Mouse (Mus musculus) hindbrain, embryonic 12.5 days (tissue): ENCODE data around the gene Gm29133. TPM values are rescaled to one million over a fixed set of nuclear protein-coding genes. Genes with fewer than 3 reads are reported as not detected.

ENCODE experiments used
- ATAC-seq: fragments of 200-750 bp; cut with Nextera tagmentation; 2 replicates; pipeline ENCODE4 v1.8.0; 2017; ENCODE audit warnings: moderate TSS enrichment; ENCODE audit not compliant: low FRiP score
- H3K27ac ChIP-seq: fragments of 300-500 bp; sonication (generic); 2 replicates; pipeline ENCODE4 v1.5.1; 2016; ENCODE audit warnings: mild to moderate bottlenecking
- H3K27me3 ChIP-seq: fragments of 300-500 bp; sonication (generic); 2 replicates; pipeline ENCODE4 v1.6.1; 2016; ENCODE audit warnings: mild to moderate bottlenecking
- H3K36me3 ChIP-seq: fragments of 300-500 bp; sonication (generic); 2 replicates; pipeline ENCODE4 v1.6.1; 2016; ENCODE audit warnings: mild to moderate bottlenecking
- H3K4me1 ChIP-seq: fragments of 300-500 bp; sonication (generic); 2 replicates; pipeline ENCODE4 v1.6.1; 2016
- H3K4me2 ChIP-seq: fragments of 300-500 bp; sonication (generic); replicated peaks from 2 replicates; pipeline ENCODE4 v1.6.1; 2016; ENCODE audit warnings: mild to moderate bottlenecking
- H3K4me3 ChIP-seq: fragments of 300-500 bp; sonication (generic); 2 replicates; pipeline ENCODE4 v1.5.1; 2016; ENCODE audit warnings: mild to moderate bottlenecking
- H3K9ac ChIP-seq: fragments of 300-500 bp; sonication (generic); 2 replicates; pipeline ENCODE4 v1.6.1; 2016; ENCODE audit warnings: mild to moderate bottlenecking, moderate library complexity
- H3K9me3 ChIP-seq: fragments of 300-500 bp; sonication (generic); replicated peaks from 2 replicates; pipeline ENCODE4 v1.6.1; 2016; ENCODE audit warnings: mild to moderate bottlenecking
- WGBS: fragments of 180-500 bp; shearing (Covaris S2); methylation state at CpG from one replicate; pipeline ENCODE4 v1.1.7; 2016; 5-methylcytosine and 5-hydroxymethylcytosine counted together
- polyA plus RNA-seq: library from polyadenylated mRNA; unstranded; fragments of >200 nt; fragmentation: Nextera tagmentation; extraction: Ambion mirVana; gene quantifications from 2 replicates; pipeline ENCODE4 v1.2.1, GENCODE M21; 2016

Gene Gm29133
- polyA plus RNA-seq, 1 experiment from 2014 or later, result not detected

- H3K9ac ChIP-seq, result no peak overlapping the region
- H3K27me3 ChIP-seq, result no peaks in the 10 kb centered on the region
- H3K36me3 ChIP-seq, result no peaks in the 10 kb centered on the region
- WGBS, result 95% methylated on average over 1 of the region's 1 CpGs
- H3K4me2 ChIP-seq, result no peak overlapping the region
- no peaks in the 10 kb centered on the region for H3K9me3 ChIP-seq
- H3K4me1 ChIP-seq, result no peaks in the 10 kb centered on the region
- no peak for ATAC-seq
- H3K27ac ChIP-seq, result no peak overlapping the region
- no peak overlapping the region for H3K4me3 ChIP-seq
Measured at GRCm38 (mm10) chr3:75823934-75824333, 75.9 kb downstream of the Gm29133 start.

- 88% methylated on average over 1 of the region's 1 CpGs for WGBS
- Histone ChIP-seq H3K27ac (no peak overlapping the region), H3K27me3 (no peaks in the 10 kb centered on the region), H3K4me3 (no peak overlapping the region), H3K4me1 (no peaks in the 10 kb centered on the region), H3K4me2 (no peak overlapping the region), H3K9ac (no peak overlapping the region), H3K36me3 (no peaks in the 10 kb centered on the region), H3K9me3 (no peaks in the 10 kb centered on the region)
- ATAC-seq, result no peak
Measured at GRCm38 (mm10) chr3:75824458-75824857, 76.5 kb downstream of the Gm29133 start.

- no peak overlapping the region for H3K27ac ChIP-seq
- no peak overlapping the region for H3K9ac ChIP-seq
- 85% methylated on average over 2 of the region's 2 CpGs for WGBS
- no peak for ATAC-seq
- H3K4me2 ChIP-seq, result no peak overlapping the region
- no peaks in the 10 kb centered on the region for H3K36me3 ChIP-seq
- H3K27me3 ChIP-seq, result no peaks in the 10 kb centered on the region
- no peaks in the 10 kb centered on the region for H3K4me1 ChIP-seq
- H3K4me3 ChIP-seq, result no peak overlapping the region
- no peaks in the 10 kb centered on the region for H3K9me3 ChIP-seq
Measured at GRCm38 (mm10) chr3:75834827-75835226, 86.8 kb downstream of the Gm29133 start.

GRCm38 (mm10) chr3:75835286-75835967 is 87.4 kb downstream of the Gm29133 start:
- H3K9ac ChIP-seq, result no peak overlapping the region
- ATAC-seq, result no peak
- H3K4me1 ChIP-seq, result no peaks in the 10 kb centered on the region
- H3K27me3 ChIP-seq, result no peaks in the 10 kb centered on the region
- 76% methylated on average over 5 of the region's 5 CpGs for WGBS
- H3K36me3 ChIP-seq, result no peaks in the 10 kb centered on the region
- H3K4me3 ChIP-seq, result no peak overlapping the region
- H3K9me3 ChIP-seq, result no peaks in the 10 kb centered on the region
- H3K4me2 ChIP-seq, result no peak overlapping the region
- no peak overlapping the region for H3K27ac ChIP-seq

Other genes with a start within 250 kb of the Gm29133 start
- 80.0 and 93.3 TPM in 2 replicates for gene Pdcd10, start 191.3 kb upstream of the Gm29133 start, polyA plus RNA-seq
- 54.5 and 61.0 TPM in 2 replicates for gene Serpini1, start 190.7 kb upstream of the Gm29133 start, polyA plus RNA-seq
- 60.2 and 67.6 TPM in 2 replicates for gene Golim4, start 208.8 kb downstream of the Gm29133 start, polyA plus RNA-seq